Comparison of ENCODE assay signal across 8 mouse cellular contexts in genomic region chr11:86586868-86587792, GRCm38 (mm10). TPM values are rescaled to one million over a fixed set of nuclear protein-coding genes. Genes with fewer than 3 reads are reported as not detected.
DNase-seq lines count a peak whose midpoint lies in the region; ATAC-seq and TF ChIP-seq lines count a peak whose summit lies in the region.

No protein-coding gene starts in this region.

- peak; percentile 79 for TF ChIP-seq EP300 in ES-Bruce4 (IDR thresholded peaks at IDR 0.05; ENCODE audit: insufficient read depth, low read depth, low read length)

- peak overlapping the region; percentile 44 for H3K4me3 ChIP-seq in ES-Bruce4 (ENCODE audit: low read depth, low read length)
- no peak overlapping the region for H3K4me3 ChIP-seq in forebrain, embryonic 15.5 days
- H3K4me3 ChIP-seq in liver, embryonic 15.5 days (replicated peaks) = peak overlapping the region; percentile 54
- H3K4me3 ChIP-seq in neural tube, embryonic 13.5 days = peak overlapping the region; percentile 7; the same call in 1 of the 2 replicates

- peaks cover 5% of the 10 kb centered on the region for H3K36me3 ChIP-seq in ES-Bruce4 (ENCODE audit: control insufficient read depth, insufficient read depth, low read length, poor library complexity, severe bottlenecking)
- H3K36me3 ChIP-seq in forebrain, embryonic 15.5 days = peaks cover 6% of the 10 kb centered on the region; the same call in 1 of the 2 replicates
- H3K36me3 ChIP-seq in liver, embryonic 15.5 days (replicated peaks) = peaks cover 9% of the 10 kb centered on the region; the same call in 1 of the 2 replicates
- peaks cover 9% of the 10 kb centered on the region for H3K36me3 ChIP-seq in neural tube, embryonic 13.5 days

- H3K27ac ChIP-seq in ES-Bruce4 (ENCODE audit: insufficient read depth, low read length) = peak overlapping the region; percentile 92
- H3K27ac ChIP-seq in forebrain, embryonic 15.5 days (replicated peaks) = no peak overlapping the region
- peak overlapping the region; percentile 79 for H3K27ac ChIP-seq in liver, embryonic 15.5 days (replicated peaks)
- no peak overlapping the region for H3K27ac ChIP-seq in neural tube, embryonic 13.5 days (replicated peaks)

- H3K9ac ChIP-seq in ES-Bruce4 (ENCODE audit: low read depth, poor library complexity, severe bottlenecking) = peak overlapping the region; percentile 42
- no peak overlapping the region for H3K9ac ChIP-seq in forebrain, embryonic 15.5 days (replicated peaks)
- peak overlapping the region; percentile 60 for H3K9ac ChIP-seq in liver, embryonic 15.5 days
- 0 out of 2 replicates have a peak overlapping the region, but pooled peaks have one; percentile 27 for H3K9ac ChIP-seq in neural tube, embryonic 13.5 days

- H3K27me3 ChIP-seq in ES-Bruce4 (ENCODE audit: control insufficient read depth, insufficient read depth, low read length, poor library complexity, severe bottlenecking) = no peaks in the 10 kb centered on the region
- no peaks in the 10 kb centered on the region for H3K27me3 ChIP-seq in forebrain, embryonic 15.5 days
- H3K27me3 ChIP-seq in liver, embryonic 15.5 days = no peaks in the 10 kb centered on the region
- H3K27me3 ChIP-seq in neural tube, embryonic 13.5 days = no peaks in the 10 kb centered on the region

- ATAC-seq in forebrain, embryonic 15.5 days (replicated peaks) = no peak
- ATAC-seq in liver, embryonic 15.5 days (ENCODE audit: insufficient read depth) = peak; percentile 82
- no peak for ATAC-seq in neural tube, embryonic 13.5 days (ENCODE audit: low read depth)

- intact Hi-C loops in left cerebral cortex, postnatal 10 days (cut with DNase I) = no loop called here

- H3K4me2 ChIP-seq in forebrain, embryonic 15.5 days (replicated peaks) = 0 out of 2 replicates have a peak overlapping the region, but pooled peaks have one; percentile 5
- peak overlapping the region; percentile 73 for H3K4me2 ChIP-seq in liver, embryonic 15.5 days
- H3K4me2 ChIP-seq in neural tube, embryonic 13.5 days = peak overlapping the region; percentile 34

- H3K4me1 ChIP-seq in ES-Bruce4 (ENCODE audit: control insufficient read depth, insufficient read depth, low read length) = peaks cover 2% of the 10 kb centered on the region
- H3K4me1 ChIP-seq in forebrain, embryonic 15.5 days = peaks cover 6% of the 10 kb centered on the region; the same call in 1 of the 2 replicates
- H3K4me1 ChIP-seq in liver, embryonic 15.5 days (replicated peaks) = peaks cover 58% of the 10 kb centered on the region
- H3K4me1 ChIP-seq in neural tube, embryonic 13.5 days (replicated peaks) = peaks cover 11% of the 10 kb centered on the region; the same call in 1 of the 2 replicates

- 18% methylated on average over 15 of the region's 15 CpGs for WGBS in forebrain, embryonic 15.5 days
- WGBS in liver, embryonic 15.5 days (ENCODE audit: insufficient replicate concordance) = 1% methylated on average over 15 of the region's 15 CpGs
- WGBS in neural tube, embryonic 13.5 days = 11% methylated on average over 15 of the region's 15 CpGs

- TF ChIP-seq CTCF in ES-Bruce4 (IDR thresholded peaks at IDR 0.05; ENCODE audit: low read depth, low read length) = no peak

- H3K9me3 ChIP-seq in ES-Bruce4 (replicated peaks; ENCODE audit: control insufficient read depth, insufficient read depth, low read length, poor library complexity, severe bottlenecking) = no peaks in the 10 kb centered on the region
- H3K9me3 ChIP-seq in forebrain, embryonic 15.5 days = no peaks in the 10 kb centered on the region
- H3K9me3 ChIP-seq in liver, embryonic 15.5 days (replicated peaks) = no peaks in the 10 kb centered on the region
- H3K9me3 ChIP-seq in neural tube, embryonic 13.5 days = no peaks in the 10 kb centered on the region

- DNase-seq in adrenal gland, postnatal 14 days = peak; percentile 60
- peak; percentile 96 for DNase-seq in induced T-regulatory cell, adult 2 months (ENCODE audit: low read depth)
- DNase-seq in left cerebral cortex, postnatal 10 days (ENCODE audit: extremely low spot score in 1 of 2, low spot score in 2 of 2) = no peak
- no peak for DNase-seq in cerebellum, postnatal 10 days

- no peak for TF ChIP-seq POLR2A in ES-Bruce4 (IDR thresholded peaks at IDR 0.05; ENCODE audit: insufficient read depth, low read length)

RNA-seq across cellular contexts. Expression of gene Tubd1, which starts 42.3 kb away (rescaled TPM):
- 9.7 and 12.1 TPM in 2 replicates for polyA plus RNA-seq in ES-Bruce4 (2011; ENCODE audit: insufficient read depth, insufficient read length, low read depth, missing spikeins)
- 9.1 and 9.8 TPM in 2 replicates for total RNA-seq in adrenal gland, postnatal 14 days (2021)
- 8.8 and 8.9 TPM in 2 replicates for polyA plus RNA-seq in forebrain, embryonic 15.5 days (2015; fragmentation: Nextera tagmentation; extraction: Ambion mirVana)
- 9.8 and 9.9 TPM in 2 replicates for polyA plus RNA-seq in liver, embryonic 15.5 days (2015; fragmentation: Nextera tagmentation; extraction: Ambion mirVana)
- polyA plus RNA-seq in neural tube, embryonic 13.5 days (2015; fragmentation: Nextera tagmentation; extraction: Ambion mirVana) = 7.8 and 8.6 TPM in 2 replicates
- 1 to 10 TPM; 6.1 to 7.4 TPM for total RNA-seq in left cerebral cortex, postnatal 10 days (2021)

RNA-seq across cellular contexts. Expression of gene Rps6kb1, which starts 42.5 kb away (rescaled TPM):
- polyA plus RNA-seq in ES-Bruce4 (2011; ENCODE audit: insufficient read depth, insufficient read length, low read depth, missing spikeins) = 82.2 and 86.3 TPM in 2 replicates
- 39.4 and 45.2 TPM in 2 replicates for total RNA-seq in adrenal gland, postnatal 14 days (2021)
- polyA plus RNA-seq in forebrain, embryonic 15.5 days (2015; fragmentation: Nextera tagmentation; extraction: Ambion mirVana) = 63.1 and 63.8 TPM in 2 replicates
- 18.9 and 23.5 TPM in 2 replicates for polyA plus RNA-seq in liver, embryonic 15.5 days (2015; fragmentation: Nextera tagmentation; extraction: Ambion mirVana)
- polyA plus RNA-seq in neural tube, embryonic 13.5 days (2015; fragmentation: Nextera tagmentation; extraction: Ambion mirVana) = 54.8 and 62.7 TPM in 2 replicates
- 10 to 100 TPM; 46.2 to 49.6 TPM for total RNA-seq in left cerebral cortex, postnatal 10 days (2021)

Comparison
In these comparisons a context has a peak if more than half of its experiments do, and no peak if none do; other contexts are left out.
1. H3K27ac ChIP-seq: peak in ES-Bruce4 (single experiment) and liver, embryonic 15.5 days (single experiment); none in forebrain, embryonic 15.5 days (single experiment) and neural tube, embryonic 13.5 days (single experiment).
2. DNase-seq: peak in adrenal gland, postnatal 14 days (single experiment) and induced T-regulatory cell, adult 2 months (single experiment); none in left cerebral cortex, postnatal 10 days (0 of 2) and cerebellum, postnatal 10 days (0 of 2).
3. H3K4me2 ChIP-seq: peak in every context shown above with its lines; median percentile 73 in liver, embryonic 15.5 days; 34 in neural tube, embryonic 13.5 days; 5 in forebrain, embryonic 15.5 days.